Mouse (Mus musculus) stomach, embryonic 14.5 days (tissue): ENCODE data around the gene Pcnx2. TPM values are rescaled to one million over a fixed set of nuclear protein-coding genes. Genes with fewer than 3 reads are reported as not detected.

Experiments used
- ATAC-seq: fragments of 200-750 bp; cut with Nextera tagmentation; 2 replicates; pipeline ENCODE4 v1.8.0; 2017; ENCODE audit warnings: low read depth, moderate TSS enrichment; ENCODE audit not compliant: insufficient number of reproducible peaks, insufficient read depth, low FRiP score
- H3K27ac ChIP-seq: fragments of 300-500 bp; sonication (generic); 2 replicates; pipeline ENCODE4 v1.5.1; 2014; ENCODE audit warnings: mild to moderate bottlenecking, low read length, moderate library complexity, mixed read lengths
- H3K27me3 ChIP-seq: fragments of 300-500 bp; sonication (generic); 2 replicates; pipeline ENCODE4 v1.6.1; 2014; ENCODE audit warnings: low read length, control low read depth, mixed read lengths; ENCODE audit not compliant: control insufficient read depth, insufficient read depth
- H3K36me3 ChIP-seq: fragments of 300-500 bp; sonication (generic); 2 replicates; pipeline ENCODE4 v1.6.1; 2014; ENCODE audit warnings: mild to moderate bottlenecking, control low read depth, low read length, moderate library complexity, mixed read lengths; ENCODE audit not compliant: control insufficient read depth, insufficient read depth
- H3K4me1 ChIP-seq: fragments of 300-500 bp; sonication (generic); 2 replicates; pipeline ENCODE4 v1.6.1; 2014; ENCODE audit warnings: low read length, control low read depth, mixed read lengths; ENCODE audit not compliant: control insufficient read depth, insufficient read depth
- H3K4me2 ChIP-seq: fragments of 300-500 bp; sonication (generic); replicated peaks from 2 replicates; pipeline ENCODE4 v1.6.1; 2014; ENCODE audit warnings: low read depth, low read length, control low read depth
- H3K4me3 ChIP-seq: fragments of 300-500 bp; sonication (generic); 2 replicates; pipeline ENCODE4 v1.5.1; 2014; ENCODE audit warnings: low read depth, low read length, control low read depth
- H3K9ac ChIP-seq: fragments of 300-500 bp; sonication (generic); replicated peaks from 2 replicates; pipeline ENCODE4 v1.6.1; 2014; ENCODE audit warnings: low read depth, mild to moderate bottlenecking, control low read depth, low read length, moderate library complexity, mixed read lengths
- H3K9me3 ChIP-seq: fragments of 300-500 bp; sonication (generic); 2 replicates; pipeline ENCODE4 v1.6.1; 2016; ENCODE audit warnings: low read depth, low read length, control low read depth; ENCODE audit not compliant: control insufficient read depth
- WGBS: fragments of 180-500 bp; shearing (Covaris S2); extraction: QIAGEN DNeasy Blood & Tissue Kit; methylation state at CpG from one replicate; pipeline ENCODE4 v1.1.7; 2014; 5-methylcytosine and 5-hydroxymethylcytosine counted together
- polyA plus RNA-seq: library from polyadenylated mRNA; unstranded; fragments of >200 nt; fragmentation: Nextera tagmentation; extraction: Ambion mirVana; gene quantifications from 2 replicates; pipeline ENCODE4 v1.2.1, GENCODE M21; 2014

Gene Pcnx2
- 0.29 and 0.55 TPM in 2 replicates for polyA plus RNA-seq

- Histone ChIP-seq H3K9ac (no peak within 1 kb of the TSS), H3K4me1 (no peaks in the 10 kb centered on the region), H3K27me3 (peaks cover 10% of the 10 kb centered on the region; the same call in 1 of the 2 replicates), H3K9me3 (no peaks in the 10 kb centered on the region), H3K4me3 (peak within 1 kb of the TSS; percentile 21), H3K36me3 (no peaks in the 10 kb centered on the region), H3K4me2 (peak within 1 kb of the TSS; percentile 33), H3K27ac (no peak within 1 kb of the TSS)
- 0 out of 2 replicates have a peak, but pooled peaks have one; percentile 67 for ATAC-seq
- WGBS, result 7% methylated on average over 40 of the region's 44 CpGs
Observed at GRCm38 (mm10) chr8:125897868-125898788, at the start of gene Pcnx2. Pcnx2 (minus strand) TSS chr8:125898317.

- Histone ChIP-seq H3K4me2 (no peak overlapping the region), H3K4me1 (no peaks in the 10 kb centered on the region), H3K36me3 (no peaks in the 10 kb centered on the region), H3K9me3 (no peaks in the 10 kb centered on the region), H3K27ac (no peak overlapping the region), H3K9ac (no peak overlapping the region), H3K4me3 (no peak overlapping the region), H3K27me3 (no peaks in the 10 kb centered on the region)
- ATAC-seq, result no peak
- 92% methylated on average over 4 of the region's 4 CpGs for WGBS
Observed at GRCm38 (mm10) chr8:125944511-125944910, 46.4 kb upstream of the Pcnx2 start.

GRCm38 (mm10) chr8:125935649-125936048 is 37.5 kb upstream of the Pcnx2 start:
- Histone ChIP-seq H3K9ac (no peak overlapping the region), H3K27me3 (no peaks in the 10 kb centered on the region), H3K27ac (no peak overlapping the region), H3K36me3 (no peaks in the 10 kb centered on the region), H3K9me3 (no peaks in the 10 kb centered on the region), H3K4me2 (no peak overlapping the region), H3K4me3 (no peak overlapping the region), H3K4me1 (no peaks in the 10 kb centered on the region)
- no peak for ATAC-seq
- WGBS, result 48% methylated on average over 9 of the region's 9 CpGs

GRCm38 (mm10) chr8:125931822-125932221 is 33.7 kb upstream of the Pcnx2 start:
- Histone ChIP-seq H3K36me3 (no peaks in the 10 kb centered on the region), H3K4me2 (no peak overlapping the region), H3K27ac (no peak overlapping the region), H3K4me3 (no peak overlapping the region), H3K9ac (no peak overlapping the region), H3K9me3 (no peaks in the 10 kb centered on the region), H3K27me3 (no peaks in the 10 kb centered on the region), H3K4me1 (no peaks in the 10 kb centered on the region)
- no peak for ATAC-seq
- 93% methylated on average over 6 of the region's 6 CpGs for WGBS

GRCm38 (mm10) chr8:125930276-125931046 is 32.3 kb upstream of the Pcnx2 start:
- Histone ChIP-seq H3K36me3 (no peaks in the 10 kb centered on the region), H3K27ac (no peak overlapping the region), H3K9me3 (no peaks in the 10 kb centered on the region), H3K27me3 (no peaks in the 10 kb centered on the region), H3K4me1 (no peaks in the 10 kb centered on the region), H3K4me3 (no peak overlapping the region), H3K9ac (no peak overlapping the region), H3K4me2 (no peak overlapping the region)
- no peak for ATAC-seq
- WGBS, result 64% methylated on average over 11 of the region's 11 CpGs

GRCm38 (mm10) chr8:125926636-125927035 is 28.5 kb upstream of the Pcnx2 start:
- Histone ChIP-seq H3K4me2 (no peak overlapping the region), H3K4me1 (no peaks in the 10 kb centered on the region), H3K27ac (no peak overlapping the region), H3K9ac (no peak overlapping the region), H3K36me3 (no peaks in the 10 kb centered on the region), H3K9me3 (no peaks in the 10 kb centered on the region), H3K4me3 (no peak overlapping the region), H3K27me3 (no peaks in the 10 kb centered on the region)
- ATAC-seq, result no peak
- 90% methylated on average over 4 of the region's 4 CpGs for WGBS

GRCm38 (mm10) chr8:125922333-125922732 is 24.2 kb upstream of the Pcnx2 start:
- WGBS, result 50% methylated on average over 3 of the region's 3 CpGs
- no peaks in the 10 kb centered on the region for H3K4me1 ChIP-seq
- no peak for ATAC-seq

GRCm38 (mm10) chr8:125920761-125921160 is 22.6 kb upstream of the Pcnx2 start:
- Histone ChIP-seq H3K27me3 (no peaks in the 10 kb centered on the region), H3K4me3 (no peak overlapping the region), H3K9me3 (no peaks in the 10 kb centered on the region), H3K9ac (no peak overlapping the region), H3K36me3 (no peaks in the 10 kb centered on the region), H3K4me2 (no peak overlapping the region), H3K4me1 (no peaks in the 10 kb centered on the region), H3K27ac (no peak overlapping the region)
- ATAC-seq, result no peak
- WGBS, result 63% methylated on average over 9 of the region's 9 CpGs

More at GRCm38 (mm10) chr8:125922333-125922732, 24.2 kb upstream of the Pcnx2 start:
- Histone ChIP-seq H3K9me3 (no peaks in the 10 kb centered on the region), H3K27ac (no peak overlapping the region), H3K9ac (no peak overlapping the region), H3K27me3 (no peaks in the 10 kb centered on the region), H3K36me3 (no peaks in the 10 kb centered on the region), H3K4me3 (no peak overlapping the region), H3K4me2 (no peak overlapping the region)
